Comparison of ENCODE assay signal across 13 mouse cellular contexts in the genomic region with DNA sequence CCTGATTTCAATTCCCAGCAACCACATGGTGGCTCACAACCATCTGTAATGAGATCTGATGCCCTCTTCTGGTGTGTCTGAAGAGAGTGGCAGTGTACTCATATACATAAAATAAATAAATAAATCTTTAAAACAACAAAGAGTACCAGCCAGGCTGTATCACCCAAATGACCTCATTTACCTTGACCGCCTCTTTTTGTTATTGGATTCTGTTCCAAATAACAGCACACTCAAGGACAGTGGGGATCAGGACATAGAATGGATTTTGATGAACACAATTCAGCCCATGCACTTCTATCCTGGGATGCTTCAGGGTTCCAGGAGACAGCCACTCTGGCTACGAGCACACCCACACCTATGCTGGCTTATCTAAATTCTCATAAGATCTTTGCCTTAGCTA. TPM values are rescaled to one million over a fixed set of nuclear protein-coding genes. Genes with fewer than 3 reads are reported as not detected.
"Had no signal": no experiment of that assay in that cellular context is flagged by ENCODE, and none has a peak within 500 bp of the region (broad histone marks: within the 10 kb centered on the region; RNA-seq: fewer than 3 reads in every experiment).

No protein-coding gene starts in this region.

RNA-seq across cellular contexts. Expression of gene Slc45a1, which starts 51.5 kb away (rescaled TPM):
- total RNA-seq: gastrocnemius, adult 2 months; gastrocnemius, postnatal 10 days; gastrocnemius, postnatal 25 days; gastrocnemius, postnatal 4 days; granulocyte monocyte progenitor cell, adult 5-6 weeks; heart, adult 18-20 months; heart, adult 8-10 months; heart, postnatal 10 days; heart, postnatal 25 days; heart, postnatal 4 days; liver, adult 2 months had no signal
- polyA plus RNA-seq: heart, embryonic 12.5 days; heart, embryonic 16.5 days; liver, adult 2 months had no signal
